Comparison of ENCODE assay signal across 14 mouse cellular contexts in genomic region chr14:21304815-21305214, GRCm38 (mm10).
A peak's percentile ranks its signal among the peaks of the same experiment; 100 is the strongest.
DNase-seq lines count a peak whose midpoint lies in the region; TF ChIP-seq lines count a peak whose summit lies in the region.
"Had no signal": no experiment of that assay in that cellular context is flagged by ENCODE, and none has a peak within 500 bp of the region (broad histone marks: within the 10 kb centered on the region; RNA-seq: fewer than 3 reads in every experiment).

No protein-coding gene starts in this region.

- 86% methylated on average over 1 of the region's 1 CpGs for WGBS in kidney, adult 2 months

- DNase-seq in adrenal gland, postnatal 14 days, result peak; percentile 44
- DNase-seq in adrenal gland, adult 2 months, result no peak
- DNase-seq in kidney, adult 2 months, result peak; percentile 25
- DNase-seq in kidney, postnatal 36 days, result no peak
- peak; percentile 34 to 42 for DNase-seq in cerebellum, postnatal 36 days
- DNase-seq in heart, postnatal 4 days, result peak; percentile 15
- DNase-seq in c-Kit-positive CD71-positive TER-119-positive erythroid progenitor cells, embryonic 14.5 days (ENCODE audit: low spot score), result no peak
- DNase-seq in urinary bladder, postnatal 14 days (ENCODE audit: low spot score), result no peak
- DNase-seq: adrenal gland, adult 8-10 months; kidney, adult 18-20 months; thymus, postnatal 25 days had no signal

- no peak for TF ChIP-seq POLR2A in kidney, adult 2 months (IDR thresholded peaks at IDR 0.05; ENCODE audit: low read depth, low read length)

- H3K4me3 ChIP-seq in kidney, adult 2 months (ENCODE audit: insufficient read depth, low read depth, low read length), result no peak overlapping the region
- H3K4me3 ChIP-seq: embryonic facial prominence, embryonic 15.5 days; myocyte had no signal

- no peak overlapping the region for H3K27ac ChIP-seq in kidney, adult 2 months (ENCODE audit: insufficient read depth, low read depth, low read length)
- H3K27ac ChIP-seq: embryonic facial prominence, embryonic 15.5 days; liver, embryonic 14.5 days had no signal

- no peak for TF ChIP-seq CTCF in kidney, adult 2 months (conservative IDR thresholded peaks at IDR 0.05; ENCODE audit: insufficient read depth, insufficient read length, low read depth, low read length)

- no peaks in the 10 kb centered on the region for H3K27me3 ChIP-seq in kidney, adult 2 months (replicated peaks; ENCODE audit: control insufficient read depth, insufficient read depth, low read length)
- H3K27me3 ChIP-seq: embryonic facial prominence, embryonic 15.5 days had no signal

- H3K36me3 ChIP-seq in kidney, adult 2 months (ENCODE audit: control insufficient read depth, insufficient read depth, low read length), result no peaks in the 10 kb centered on the region
- H3K36me3 ChIP-seq: embryonic facial prominence, embryonic 15.5 days had no signal

- H3K4me1 ChIP-seq in kidney, adult 2 months (ENCODE audit: control insufficient read depth, insufficient read depth, low read length), result no peaks in the 10 kb centered on the region

Comparison
In these comparisons a context has a peak if more than half of its experiments do, and no peak if none do; other contexts are left out.
1. DNase-seq: peak in adrenal gland, postnatal 14 days (single experiment), kidney, adult 2 months (single experiment), cerebellum, postnatal 36 days (2 of 2) and heart, postnatal 4 days (single experiment); none in adrenal gland, adult 2 months (single experiment), kidney, postnatal 36 days (0 of 2), c-Kit-positive CD71-positive TER-119-positive erythroid progenitor cells, embryonic 14.5 days (single experiment) and urinary bladder, postnatal 14 days (single experiment).